Mouse (Mus musculus) forebrain, postnatal 0 days (tissue): ENCODE data around the gene Vwa2. TPM values are rescaled to one million over a fixed set of nuclear protein-coding genes. Genes with fewer than 3 reads are reported as not detected.
A peak's percentile ranks its signal among the peaks of the same experiment; 100 is the strongest.

Experiments used
- ATAC-seq: fragments of 200-750 bp; cut with Nextera tagmentation; 2 replicates; pipeline ENCODE4 v1.8.0; 2017; ENCODE audit warnings: mild to moderate bottlenecking, moderate library complexity
- DNase-seq: peaks from one replicate; pipeline ENCODE4 v3.0.0-alpha.2; 2015
- H3K27ac ChIP-seq: fragments of 300-500 bp; sonication (generic); 2 replicates; pipeline ENCODE4 v1.5.1; 2014; ENCODE audit warnings: low read depth, mild to moderate bottlenecking, antibody characterized with exemption, low read length, moderate library complexity, mixed read lengths
- H3K27me3 ChIP-seq: fragments of 300-500 bp; sonication (generic); 2 replicates; pipeline ENCODE4 v1.6.1; 2014; ENCODE audit warnings: mild to moderate bottlenecking, low read length, mixed read lengths; ENCODE audit not compliant: insufficient read depth
- H3K36me3 ChIP-seq: fragments of 300-500 bp; sonication (generic); 2 replicates; pipeline ENCODE4 v1.6.1; 2014; ENCODE audit warnings: mild to moderate bottlenecking, moderate library complexity; ENCODE audit not compliant: insufficient read depth
- H3K4me1 ChIP-seq: fragments of 300-500 bp; sonication (generic); 2 replicates; pipeline ENCODE4 v1.6.1; 2014; ENCODE audit warnings: antibody characterized with exemption; ENCODE audit not compliant: insufficient read depth
- H3K4me2 ChIP-seq: fragments of 300-500 bp; sonication (generic); 2 replicates; pipeline ENCODE4 v1.6.1; 2014; ENCODE audit warnings: low read depth, mild to moderate bottlenecking, moderate library complexity
- H3K4me3 ChIP-seq: fragments of 300-500 bp; sonication (generic); 2 replicates; pipeline ENCODE4 v1.5.1; 2014; ENCODE audit warnings: low read depth, low read length, mixed read lengths
- H3K9ac ChIP-seq: fragments of 300-500 bp; sonication (generic); 2 replicates; pipeline ENCODE4 v1.6.1; 2014; ENCODE audit warnings: mild to moderate bottlenecking
- H3K9me3 ChIP-seq: fragments of 300-500 bp; sonication (generic); 2 replicates; pipeline ENCODE4 v1.6.1; 2016; ENCODE audit warnings: low read length
- CTCF ChIP-seq: sonication (generic); IDR thresholded peaks from 2 replicates; pipeline ENCODE4 v1.5.1; 2016; ENCODE audit warnings: antibody characterized with exemption, control low read depth, low read depth
- WGBS: fragments of 180-500 bp; shearing (Covaris S2); extraction: QIAGEN DNeasy Blood & Tissue Kit; methylation state at CpG from one replicate; pipeline ENCODE4 v1.1.7; 2014; 5-methylcytosine and 5-hydroxymethylcytosine counted together
- polyA plus RNA-seq: library from polyadenylated mRNA; unstranded; fragments of >200 nt; fragmentation: Nextera tagmentation; extraction: Ambion mirVana; gene quantifications from 2 replicates; pipeline ENCODE4 v1.2.1, GENCODE M21; 2015
- total RNA-seq: library from RNA; depleted of rRNA; stranded (reverse); fragments of >200 nt; gene quantifications from 2 replicates; pipeline ENCODE4 v1.2.3, GENCODE M21; 2014

The Vwa2 gene
- total and polyA plus RNA-seq, 2 experiments from 2014 or later: 0.33 to 1.1 TPM

DNA sequence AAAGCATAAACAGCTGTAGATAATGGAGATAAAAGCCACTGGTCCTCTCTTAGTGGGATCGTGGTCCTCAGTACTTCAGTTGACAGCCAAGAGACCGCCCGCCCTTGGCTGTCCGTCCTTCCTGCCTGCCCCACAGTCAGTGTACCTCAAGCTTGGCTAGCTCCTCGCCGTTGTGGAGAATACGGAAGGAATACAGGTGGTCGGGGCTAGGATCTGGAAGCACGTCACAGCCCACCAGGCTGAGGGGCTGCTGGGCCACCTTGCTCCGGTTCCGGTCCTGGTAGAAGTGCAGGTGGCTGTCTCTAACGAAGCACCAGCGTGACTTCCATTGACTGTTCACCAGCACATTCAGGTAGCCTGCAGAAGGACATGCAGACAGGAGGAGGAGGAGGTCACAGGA lies 46.2 kb downstream of the Vwa2 start:
- H3K36me3 ChIP-seq: no peaks in the 10 kb centered on the region
- no peaks in the 10 kb centered on the region for H3K27me3 ChIP-seq
- no peak overlapping the region for H3K4me3 ChIP-seq
- H3K27ac ChIP-seq: no peak overlapping the region
- DNase-seq: no peak
- no peak for ATAC-seq
- no peaks in the 10 kb centered on the region for H3K4me1 ChIP-seq
- H3K9ac ChIP-seq: no peak overlapping the region
- TF ChIP-seq CTCF: no peak
- no peaks in the 10 kb centered on the region for H3K9me3 ChIP-seq
- WGBS: 90% methylated on average over 13 of the region's 13 CpGs
- H3K4me2 ChIP-seq: no peak overlapping the region

DNA sequence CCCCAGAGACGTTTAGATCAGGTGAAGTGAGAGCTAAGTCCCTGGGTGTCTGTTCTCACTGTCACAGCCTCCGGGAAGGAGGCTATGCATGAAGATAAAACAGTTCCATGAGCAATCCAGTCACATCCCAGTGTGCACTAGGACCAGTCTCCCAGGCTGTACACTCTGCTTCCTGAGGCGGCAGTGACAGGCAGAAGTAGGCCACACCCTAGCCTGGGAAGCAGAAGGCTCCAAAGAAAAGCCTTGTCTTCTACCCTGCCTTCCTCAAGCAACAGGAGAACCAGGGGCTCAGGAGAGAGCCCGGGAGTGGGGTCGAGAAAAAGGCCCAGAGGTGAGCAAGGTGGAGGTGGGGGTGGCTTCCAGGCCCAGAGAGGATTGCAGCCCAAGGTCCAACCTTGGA lies 47.7 kb downstream of the Vwa2 start:
- H3K27ac ChIP-seq: no peak overlapping the region
- no peaks in the 10 kb centered on the region for H3K9me3 ChIP-seq
- 68% methylated on average over 5 of the region's 5 CpGs for WGBS
- H3K27me3 ChIP-seq: no peaks in the 10 kb centered on the region
- DNase-seq (no peak), ATAC-seq (no peak)
- H3K9ac ChIP-seq: no peak overlapping the region
- no peak overlapping the region for H3K4me2 ChIP-seq
- no peak for TF ChIP-seq CTCF
- no peaks in the 10 kb centered on the region for H3K36me3 ChIP-seq
- H3K4me3 ChIP-seq: no peak overlapping the region
- H3K4me1 ChIP-seq: no peaks in the 10 kb centered on the region

DNA sequence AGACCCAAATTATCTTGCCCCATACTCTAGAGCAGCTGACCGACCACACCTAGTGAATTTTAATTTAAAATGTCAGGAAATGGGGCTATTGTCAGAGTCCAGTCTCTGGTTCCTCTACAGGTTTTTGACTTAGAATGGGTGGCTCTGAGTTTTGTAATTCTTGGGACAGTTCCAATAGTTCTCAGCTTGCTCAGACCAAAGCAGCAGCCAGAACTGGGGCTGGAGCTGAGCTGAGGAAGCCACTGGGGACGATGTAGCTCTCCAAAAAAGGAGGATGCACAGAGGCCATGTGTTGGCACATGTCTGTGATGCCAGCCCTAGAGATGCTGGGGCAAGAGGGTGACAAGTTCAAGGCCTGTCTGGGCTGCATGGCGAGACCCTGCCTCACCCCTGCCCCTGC lies 55.3 kb downstream of the Vwa2 start:
- no peak for DNase-seq
- Histone ChIP-seq H3K27ac (no peak overlapping the region), H3K4me2 (no peak overlapping the region), H3K4me3 (no peak overlapping the region), H3K9ac (no peak overlapping the region), H3K4me1 (no peaks in the 10 kb centered on the region), H3K9me3 (no peaks in the 10 kb centered on the region), H3K36me3 (no peaks in the 10 kb centered on the region), H3K27me3 (no peaks in the 10 kb centered on the region)
- TF ChIP-seq CTCF: no peak
- no peak; the same call in 1 of the 2 replicates for ATAC-seq
- WGBS: 68% methylated on average over 3 of the region's 3 CpGs

DNA sequence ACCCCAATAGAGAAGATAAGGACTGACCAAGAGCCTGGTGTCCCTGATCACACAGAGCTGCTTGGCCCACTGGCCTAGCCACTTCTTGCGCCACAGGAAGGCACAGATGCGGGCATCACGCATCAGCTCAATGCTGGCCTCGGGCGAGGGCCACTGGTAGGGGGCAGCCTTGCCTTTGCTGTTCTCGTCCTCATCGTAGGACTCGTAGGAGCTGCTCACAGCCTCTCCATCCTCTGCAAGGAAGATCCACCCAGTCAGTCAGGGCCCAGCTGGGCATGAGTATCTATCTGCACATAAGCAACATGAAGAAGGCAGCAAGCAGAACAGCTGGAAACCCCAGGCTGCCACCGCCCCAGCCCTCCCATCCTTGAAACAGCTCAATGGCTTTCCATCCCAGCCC lies 56.0 kb downstream of the Vwa2 start:
- no peaks in the 10 kb centered on the region for H3K27me3 ChIP-seq
- H3K4me2 ChIP-seq: no peak overlapping the region
- H3K4me3 ChIP-seq: no peak overlapping the region
- H3K9me3 ChIP-seq: no peaks in the 10 kb centered on the region
- 88% methylated on average over 9 of the region's 9 CpGs for WGBS
- no peak for ATAC-seq
- H3K36me3 ChIP-seq: no peaks in the 10 kb centered on the region
- H3K27ac ChIP-seq: no peak overlapping the region
- no peak for DNase-seq
- no peaks in the 10 kb centered on the region for H3K4me1 ChIP-seq
- no peak for TF ChIP-seq CTCF
- H3K9ac ChIP-seq: no peak overlapping the region

DNA sequence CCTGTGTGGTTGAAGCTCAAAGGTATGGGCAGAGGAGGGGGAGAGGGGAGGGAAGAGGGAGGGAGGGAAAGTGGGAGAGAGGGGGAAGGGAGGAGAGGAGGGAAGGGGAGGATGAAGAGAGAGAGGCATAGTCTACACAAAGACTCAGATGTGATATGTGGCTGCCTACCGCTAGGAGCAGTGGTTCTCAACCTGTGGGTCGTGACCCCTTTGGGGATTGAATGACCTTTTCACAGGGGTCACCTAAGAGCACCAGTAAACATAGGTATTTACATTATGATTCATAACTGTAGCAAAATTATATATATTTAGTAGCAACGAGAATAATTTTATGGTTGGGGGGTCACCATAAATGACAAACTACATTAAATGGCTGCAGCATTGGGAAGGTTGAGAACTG lies 59.8 kb downstream of the Vwa2 start:
- Histone ChIP-seq H3K36me3 (no peaks in the 10 kb centered on the region), H3K4me2 (no peak overlapping the region), H3K9ac (no peak overlapping the region), H3K27ac (no peak overlapping the region), H3K4me1 (no peaks in the 10 kb centered on the region), H3K4me3 (no peak overlapping the region), H3K27me3 (no peaks in the 10 kb centered on the region), H3K9me3 (no peaks in the 10 kb centered on the region)
- no peak for DNase-seq
- no peak for ATAC-seq
- WGBS: 91% methylated on average over 3 of the region's 3 CpGs
- TF ChIP-seq CTCF: no peak

DNA sequence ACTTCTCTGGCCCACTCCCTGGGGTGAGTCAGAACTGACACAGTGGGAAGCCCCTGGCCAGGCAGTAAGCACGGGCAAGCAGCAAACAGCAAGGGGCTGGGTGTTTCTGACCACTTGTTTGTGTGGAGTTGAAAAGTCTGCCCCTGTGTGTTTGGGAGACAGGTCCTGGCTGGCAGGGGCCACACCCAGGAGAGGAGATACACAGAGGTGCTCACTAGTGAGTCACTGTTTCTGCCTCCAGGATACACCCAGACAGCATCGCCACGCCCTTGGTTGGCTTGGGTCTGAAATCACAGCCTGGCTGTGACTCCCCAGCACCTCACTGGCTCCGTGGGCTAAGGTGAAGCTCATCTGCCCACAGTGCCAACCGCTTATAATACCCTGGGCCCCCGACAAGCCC lies 61.1 kb downstream of the Vwa2 start:
- Histone ChIP-seq H3K27ac (no peak overlapping the region), H3K4me2 (no peak overlapping the region), H3K4me1 (no peaks in the 10 kb centered on the region), H3K4me3 (no peak overlapping the region), H3K9me3 (no peaks in the 10 kb centered on the region), H3K27me3 (no peaks in the 10 kb centered on the region), H3K36me3 (no peaks in the 10 kb centered on the region), H3K9ac (no peak overlapping the region)
- ATAC-seq: no peak
- no peak for TF ChIP-seq CTCF
- 89% methylated on average over 6 of the region's 6 CpGs for WGBS
- no peak for DNase-seq

DNA sequence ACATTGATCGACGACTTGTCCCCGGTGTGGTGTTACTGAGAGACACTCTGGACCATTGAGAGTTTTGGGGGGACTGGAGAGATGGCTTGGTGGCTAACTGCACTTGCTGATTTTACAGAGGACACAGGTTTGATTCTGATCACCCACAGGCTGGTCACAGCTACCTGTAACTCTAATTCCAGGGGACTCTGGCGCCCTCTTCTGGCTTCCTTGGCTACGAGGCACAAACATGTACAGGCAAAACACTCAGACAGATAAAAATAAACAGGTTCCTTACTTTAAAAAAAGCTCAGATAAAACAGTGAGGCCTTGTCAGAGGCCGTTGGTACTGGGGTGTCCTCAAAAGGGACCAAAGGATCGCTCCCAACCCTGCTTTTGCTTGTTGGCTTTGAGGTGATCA lies 61.7 kb downstream of the Vwa2 start:
- Histone ChIP-seq H3K4me1 (no peaks in the 10 kb centered on the region), H3K27ac (no peak overlapping the region), H3K36me3 (no peaks in the 10 kb centered on the region), H3K9me3 (no peaks in the 10 kb centered on the region), H3K4me3 (no peak overlapping the region), H3K27me3 (no peaks in the 10 kb centered on the region), H3K4me2 (no peak overlapping the region), H3K9ac (no peak overlapping the region)
- DNase-seq (no peak), ATAC-seq (no peak)
- TF ChIP-seq CTCF: 0 out of 2 replicates have a peak, but pooled peaks have one; percentile 13
- WGBS: 85% methylated on average over 7 of the region's 7 CpGs

DNA sequence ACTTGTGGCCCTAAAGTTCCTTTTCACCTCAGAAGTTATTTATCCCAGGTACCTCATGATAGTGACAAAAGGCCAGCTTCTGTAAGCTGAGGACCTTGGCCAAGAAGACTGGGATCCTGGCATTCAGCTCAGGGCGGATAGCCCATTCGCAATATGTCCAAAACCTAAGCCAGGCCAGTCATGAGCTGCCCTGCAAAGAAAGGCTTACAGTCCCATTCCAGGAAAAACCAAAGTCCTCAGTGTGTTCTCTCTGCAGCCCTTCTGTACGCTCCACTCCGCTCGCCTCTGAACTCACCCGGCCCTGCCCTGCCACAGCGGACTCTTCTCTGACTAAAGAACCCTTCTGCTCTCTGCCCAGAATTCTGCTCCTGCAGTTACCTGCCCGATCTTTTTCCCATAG lies 62.2 kb downstream of the Vwa2 start:
- H3K4me2 ChIP-seq: no peak overlapping the region
- no peaks in the 10 kb centered on the region for H3K4me1 ChIP-seq
- H3K27ac ChIP-seq: no peak overlapping the region
- TF ChIP-seq CTCF: no peak
- DNase-seq (no peak), ATAC-seq (no peak)
- H3K36me3 ChIP-seq: no peaks in the 10 kb centered on the region
- H3K4me3 ChIP-seq: no peak overlapping the region
- H3K9ac ChIP-seq: no peak overlapping the region
- H3K9me3 ChIP-seq: no peaks in the 10 kb centered on the region
- no peaks in the 10 kb centered on the region for H3K27me3 ChIP-seq
- WGBS: over 99% methylated on average over 8 of the region's 8 CpGs
